ENCODE assay signal across 23 mouse cellular contexts in the genomic region with DNA sequence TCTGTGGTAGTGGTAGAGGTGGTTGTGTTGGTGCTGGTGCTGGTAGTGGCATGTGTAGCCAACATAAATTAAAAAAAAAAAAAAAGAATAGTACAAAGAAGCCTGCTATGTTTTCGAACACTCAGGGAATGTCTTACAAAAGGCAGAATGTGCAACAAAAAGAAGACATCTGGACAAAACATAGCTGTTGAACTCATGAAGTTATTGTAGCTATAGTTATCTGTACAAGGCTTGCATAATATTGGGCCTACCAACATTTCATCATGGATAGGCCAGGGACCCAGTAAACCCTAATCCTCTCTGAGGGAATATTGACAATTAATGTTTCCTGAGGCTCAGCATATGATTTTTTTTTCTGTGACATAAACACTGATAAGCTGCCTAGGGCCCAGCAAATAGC. TPM values are rescaled to one million over a fixed set of nuclear protein-coding genes. Genes with fewer than 3 reads are reported as not detected.
DNase-seq lines count a peak whose midpoint lies in the region; ATAC-seq and TF ChIP-seq lines count a peak whose summit lies in the region.
"Had no signal": no experiment of that assay in that cellular context is flagged by ENCODE, and none has a peak within 500 bp of the region (broad histone marks: within the 10 kb centered on the region; RNA-seq: fewer than 3 reads in every experiment).

No protein-coding gene starts in this region.

- H3K4me1 ChIP-seq in lung, embryonic 15.5 days = peaks cover 8% of the 10 kb centered on the region; the same call in 1 of the 2 replicates
- H3K4me1 ChIP-seq in lung, postnatal 0 days (ENCODE audit: insufficient read depth, low read depth, low read length) = no peaks in the 10 kb centered on the region; the same call in 1 of the 2 replicates
- H3K4me1 ChIP-seq in brown adipose tissue, adult 24 weeks (ENCODE audit: control insufficient read depth, insufficient read depth, insufficient read length, low read length) = peaks cover 5% of the 10 kb centered on the region
- H3K4me1 ChIP-seq: embryonic facial prominence, embryonic 10.5 days; embryonic facial prominence, embryonic 12.5 days; forebrain, embryonic 10.5 days; forebrain, embryonic 12.5 days had no signal

- H3K9ac ChIP-seq in lung, embryonic 15.5 days = no peak overlapping the region
- no peak overlapping the region for H3K9ac ChIP-seq in lung, postnatal 0 days (replicated peaks; ENCODE audit: low read depth)
- H3K9ac ChIP-seq: embryonic facial prominence, embryonic 12.5 days; forebrain, embryonic 12.5 days had no signal

- H3K27ac ChIP-seq in lung, embryonic 15.5 days = peak overlapping the region; percentile 78
- H3K27ac ChIP-seq in lung, postnatal 0 days (ENCODE audit: low read length) = 0 out of 2 replicates have a peak overlapping the region, but pooled peaks have one; percentile 2
- peak overlapping the region; percentile 72 for H3K27ac ChIP-seq in brown adipose tissue, adult 24 weeks (replicated peaks; ENCODE audit: low read depth, low read length)
- H3K27ac ChIP-seq: embryonic facial prominence, embryonic 10.5 days; embryonic facial prominence, embryonic 12.5 days; forebrain, embryonic 10.5 days; forebrain, embryonic 12.5 days had no signal

- no peak for TF ChIP-seq CTCF in lung, postnatal 0 days (IDR thresholded peaks at IDR 0.05)

- ATAC-seq in lung, embryonic 15.5 days (ENCODE audit: borderline replicate concordance, extremely low read depth, low FRiP score, low TSS enrichment) = peak; percentile 76
- peak; percentile 60 for ATAC-seq in lung, postnatal 0 days
- ATAC-seq: forebrain, embryonic 14.5 days; forebrain, embryonic 16.5 days had no signal

- no peak overlapping the region for H3K4me2 ChIP-seq in lung, embryonic 15.5 days
- no peak overlapping the region for H3K4me2 ChIP-seq in lung, postnatal 0 days (replicated peaks; ENCODE audit: low read depth, low read length)
- H3K4me2 ChIP-seq: embryonic facial prominence, embryonic 12.5 days; forebrain, embryonic 12.5 days had no signal

- H3K4me3 ChIP-seq in lung, embryonic 15.5 days = no peak overlapping the region
- H3K4me3 ChIP-seq in lung, postnatal 0 days (ENCODE audit: low read depth, low read length) = no peak overlapping the region
- no peak overlapping the region for H3K4me3 ChIP-seq in brown adipose tissue, adult 24 weeks (ENCODE audit: insufficient read depth, low read depth, low read length)
- H3K4me3 ChIP-seq: embryonic facial prominence, embryonic 10.5 days; embryonic facial prominence, embryonic 12.5 days; erythroblast, embryonic 14.5 days; forebrain, embryonic 10.5 days; forebrain, embryonic 12.5 days had no signal

- TF ChIP-seq EP300 in lung, postnatal 0 days (IDR thresholded peaks at IDR 0.05) = no peak

- DNase-seq in lung, adult 18-20 months = no peak
- DNase-seq in lung, postnatal 0 days (ENCODE audit: low spot score) = peak; percentile 57
- no peak for DNase-seq in lung, postnatal 14 days
- DNase-seq in adipocyte (ENCODE audit: low spot score) = peak; percentile 16
- no peak for DNase-seq in kidney, adult 9 months
- no peak for DNase-seq in right cerebral cortex, postnatal 10 days (ENCODE audit: low spot score in 2 of 2)
- DNase-seq: adrenal gland, adult 8-10 months; adrenal gland, postnatal 14 days; adrenal gland, postnatal 36 days; cerebellum, adult 11 months; cerebellum, adult 18-20 months; cerebellum, adult 8-10 months; cerebellum, adult 9-11 months; cerebellum, postnatal 25 days had no signal

- H3K9me3 ChIP-seq in lung, embryonic 15.5 days = no peaks in the 10 kb centered on the region
- no peaks in the 10 kb centered on the region for H3K9me3 ChIP-seq in lung, postnatal 0 days (ENCODE audit: low read length)
- H3K9me3 ChIP-seq: embryonic facial prominence, embryonic 10.5 days; embryonic facial prominence, embryonic 12.5 days; forebrain, embryonic 10.5 days; forebrain, embryonic 12.5 days had no signal

- no peaks in the 10 kb centered on the region for H3K36me3 ChIP-seq in lung, embryonic 15.5 days
- no peaks in the 10 kb centered on the region for H3K36me3 ChIP-seq in lung, postnatal 0 days (ENCODE audit: insufficient read depth, low read length)
- H3K36me3 ChIP-seq: embryonic facial prominence, embryonic 10.5 days; embryonic facial prominence, embryonic 12.5 days; forebrain, embryonic 10.5 days; forebrain, embryonic 12.5 days had no signal

- 40% methylated on average over 1 of the region's 1 CpGs for WGBS in lung, embryonic 15.5 days
- WGBS in lung, postnatal 0 days = 59% methylated on average over 1 of the region's 1 CpGs

- no peaks in the 10 kb centered on the region for H3K27me3 ChIP-seq in lung, embryonic 15.5 days
- H3K27me3 ChIP-seq in lung, postnatal 0 days (replicated peaks; ENCODE audit: insufficient read depth, low read length) = no peaks in the 10 kb centered on the region
- H3K27me3 ChIP-seq: embryonic facial prominence, embryonic 12.5 days; forebrain, embryonic 12.5 days had no signal

RNA-seq across cellular contexts. Expression of a gene that starts 37.3 kb away (rescaled TPM):
- 212 and 239 TPM in 2 replicates for polyA plus RNA-seq in lung, embryonic 15.5 days (2015; fragmentation: Nextera tagmentation; extraction: Ambion mirVana)
- 127 and 170 TPM in 2 replicates for polyA plus RNA-seq in lung, postnatal 0 days (2015; fragmentation: Nextera tagmentation; extraction: Ambion mirVana)
- polyA plus RNA-seq in brown adipose tissue, adult 24 weeks (2012; ENCODE audit: insufficient read depth, insufficient read length, missing spikeins) = 164 and 222 TPM in 2 replicates

Comparison
In these comparisons a context has a peak if more than half of its experiments do, and no peak if none do; other contexts are left out.
1. DNase-seq: peak in lung, postnatal 0 days (single experiment) and adipocyte (single experiment); none in lung, adult 18-20 months (0 of 2), lung, postnatal 14 days (single experiment), kidney, adult 9 months (single experiment) and right cerebral cortex, postnatal 10 days (0 of 2).
2. H3K27ac ChIP-seq: peak in every context shown above with its lines; median percentile 78 in lung, embryonic 15.5 days; 72 in brown adipose tissue, adult 24 weeks; 2 in lung, postnatal 0 days.